Mouse (Mus musculus) heart, embryonic 12.5 days (tissue): ENCODE results near the gene Gdf5. TPM values are rescaled to one million over a fixed set of nuclear protein-coding genes. Genes with fewer than 3 reads are reported as not detected.

Experiments
- ATAC-seq: fragments of 200-750 bp; cut with Nextera tagmentation; 2 replicates; pipeline ENCODE4 v1.8.0; 2017; ENCODE audit warnings: moderate TSS enrichment, moderate library complexity; ENCODE audit not compliant: insufficient number of reproducible peaks, low FRiP score
- H3K27ac ChIP-seq: fragments of 300-500 bp; sonication (generic); 2 replicates; pipeline ENCODE4 v1.5.1; 2016; ENCODE audit warnings: mild to moderate bottlenecking, moderate library complexity; ENCODE audit not compliant: poor library complexity, severe bottlenecking
- H3K27me3 ChIP-seq: fragments of 300-500 bp; sonication (generic); replicated peaks from 2 replicates; pipeline ENCODE4 v1.6.1; 2016; ENCODE audit warnings: mild to moderate bottlenecking, moderate library complexity
- H3K36me3 ChIP-seq: fragments of 300-500 bp; sonication (generic); 2 replicates; pipeline ENCODE4 v1.6.1; 2016; ENCODE audit warnings: mild to moderate bottlenecking, moderate library complexity
- H3K4me1 ChIP-seq: fragments of 300-500 bp; sonication (generic); replicated peaks from 2 replicates; pipeline ENCODE4 v1.6.1; 2016; ENCODE audit warnings: mild to moderate bottlenecking
- H3K4me2 ChIP-seq: fragments of 300-500 bp; sonication (generic); 2 replicates; pipeline ENCODE4 v1.6.1; 2016; ENCODE audit warnings: mild to moderate bottlenecking, moderate library complexity
- H3K4me3 ChIP-seq: fragments of 300-500 bp; sonication (generic); 2 replicates; pipeline ENCODE4 v1.5.1; 2016; ENCODE audit warnings: mild to moderate bottlenecking
- H3K9ac ChIP-seq: fragments of 300-500 bp; sonication (generic); 2 replicates; pipeline ENCODE4 v1.6.1; 2016; ENCODE audit warnings: mild to moderate bottlenecking, moderate library complexity
- H3K9me3 ChIP-seq: fragments of 300-500 bp; sonication (generic); replicated peaks from 2 replicates; pipeline ENCODE4 v1.6.1; 2016; ENCODE audit warnings: mild to moderate bottlenecking, moderate library complexity
- WGBS: fragments of 180-500 bp; shearing (Covaris S2); methylation state at CpG from one replicate; pipeline ENCODE4 v1.1.7; 2016; 5-methylcytosine and 5-hydroxymethylcytosine counted together
- polyA plus RNA-seq: library from polyadenylated mRNA; unstranded; fragments of >200 nt; fragmentation: Nextera tagmentation; extraction: Ambion mirVana; gene quantifications from 2 replicates; pipeline ENCODE4 v1.2.1, GENCODE M21; 2016

The Gdf5 gene
- polyA plus RNA-seq, 1 experiment from 2014 or later, result 0.42 TPM

DNA sequence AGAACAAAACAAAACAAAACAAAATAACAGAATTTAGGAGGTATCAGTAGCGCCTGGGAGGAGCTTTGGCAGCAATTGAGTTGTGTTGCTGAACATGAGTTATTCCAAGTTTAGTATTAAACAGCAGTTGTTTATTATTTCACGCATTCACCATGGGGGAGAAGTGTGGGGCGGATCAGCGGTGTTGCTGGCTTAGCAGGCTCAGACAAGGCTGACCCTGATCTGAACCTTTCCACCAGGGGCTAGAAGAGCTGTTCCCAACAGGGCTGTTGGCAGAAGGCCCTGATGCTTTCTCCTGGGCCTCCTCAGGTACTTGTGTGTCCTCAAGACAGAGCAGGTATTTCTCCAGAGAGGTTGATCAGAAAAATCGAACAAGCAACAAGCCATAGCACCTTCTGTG lies 14.8 kb upstream of the Gdf5 start:
- Histone ChIP-seq H3K27ac (no peak overlapping the region), H3K9ac (no peak overlapping the region), H3K4me3 (no peak overlapping the region), H3K4me2 (no peak overlapping the region), H3K27me3 (no peaks in the 10 kb centered on the region), H3K4me1 (peaks cover 7% of the 10 kb centered on the region; the same call in 1 of the 2 replicates), H3K9me3 (no peaks in the 10 kb centered on the region), H3K36me3 (peaks cover 38% of the 10 kb centered on the region)
- 83% methylated on average over 5 of the region's 5 CpGs for WGBS
- ATAC-seq, result no peak

DNA sequence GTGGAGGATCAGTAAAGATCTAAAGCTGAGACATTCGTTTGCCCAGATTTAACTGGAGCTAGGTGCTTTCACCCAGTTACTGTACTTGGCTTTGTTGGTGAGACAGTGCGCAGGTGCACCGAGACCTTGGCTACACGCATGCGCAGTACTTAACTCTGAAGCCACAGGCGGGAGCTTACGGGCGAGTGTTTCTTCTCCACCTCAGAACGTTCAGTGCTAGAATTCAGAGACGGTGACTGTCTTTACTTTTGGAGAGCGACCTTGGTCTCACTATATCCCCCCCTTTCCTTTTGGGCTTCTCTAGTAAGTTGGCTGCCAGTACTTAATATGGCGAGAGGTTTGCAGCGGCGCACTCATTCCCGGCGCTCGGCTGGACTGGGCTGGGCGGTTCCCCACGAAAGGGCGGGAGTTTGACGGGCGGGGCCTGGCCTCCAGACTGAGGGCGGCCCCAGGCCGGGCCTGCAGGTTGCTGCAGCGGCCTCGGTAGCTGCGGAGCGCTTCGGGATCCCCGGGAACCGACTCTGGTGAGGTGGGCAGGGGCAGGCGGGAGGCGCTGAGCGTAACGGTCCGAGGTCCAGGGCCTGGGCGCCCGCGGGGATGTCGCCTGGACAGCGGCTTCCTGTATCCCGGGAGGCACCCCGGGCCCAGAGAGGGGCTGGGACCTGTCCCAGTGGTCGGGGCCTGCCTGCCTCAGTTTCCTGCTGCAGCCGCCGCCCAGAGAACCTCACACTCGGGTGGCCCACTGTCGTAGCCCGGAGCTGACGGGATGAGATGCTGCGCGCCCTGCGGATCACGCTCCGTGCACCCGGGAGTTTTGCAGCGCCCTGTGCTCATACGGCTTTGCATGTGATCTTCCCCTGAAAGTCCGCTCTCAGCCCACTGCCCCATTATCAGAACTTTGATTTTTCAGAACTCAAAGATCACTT lies 11.2 kb upstream of the Gdf5 start, which contains the start of gene Cep250:
Gene Cep250 (plus strand): TSS at position 325 of the 926 bp plus-strand sequence.
- peaks cover 7% of the 10 kb centered on the region; the same call in 1 of the 2 replicates for H3K4me1 ChIP-seq
- WGBS, result under 1% methylated on average over 59 of the region's 59 CpGs
- peaks cover 7% of the 10 kb centered on the region for H3K36me3 ChIP-seq
- peak within 1 kb of the TSS; percentile 98 for H3K9ac ChIP-seq
- peak within 1 kb of the TSS; percentile 92 for H3K4me3 ChIP-seq
- no peaks in the 10 kb centered on the region for H3K9me3 ChIP-seq
- peak within 1 kb of the TSS; percentile 77 for H3K4me2 ChIP-seq
- peak; percentile 97 for ATAC-seq
- peaks cover 3% of the 10 kb centered on the region; the same call in 1 of the 2 replicates for H3K27me3 ChIP-seq
- peak within 1 kb of the TSS; percentile 86 for H3K27ac ChIP-seq

DNA sequence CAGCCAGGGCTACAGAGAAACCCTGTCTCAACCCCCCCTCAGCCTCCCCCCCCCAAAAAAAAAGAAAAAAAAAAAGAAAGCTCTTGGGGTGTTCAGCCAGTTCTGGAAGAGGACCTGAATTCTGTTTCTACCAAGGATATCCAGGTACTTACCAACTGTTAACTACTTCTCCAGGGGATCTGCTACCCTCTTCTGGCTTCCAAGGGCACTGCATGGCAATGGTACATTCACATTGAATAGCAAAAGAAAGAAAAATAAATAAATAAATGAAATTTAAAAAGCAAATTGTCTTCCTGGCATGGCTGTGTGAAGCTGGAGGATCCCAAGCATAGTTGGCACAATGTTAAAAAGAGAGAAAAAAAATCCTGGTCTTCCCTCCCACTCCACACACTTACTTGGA lies 6.8 kb upstream of the Gdf5 start:
- H3K4me1 ChIP-seq, result no peaks in the 10 kb centered on the region
- H3K4me3 ChIP-seq, result no peak overlapping the region
- H3K9me3 ChIP-seq, result no peaks in the 10 kb centered on the region
- H3K9ac ChIP-seq, result no peak overlapping the region
- H3K36me3 ChIP-seq, result no peaks in the 10 kb centered on the region
- H3K4me2 ChIP-seq, result no peak overlapping the region
- no peak for ATAC-seq
- no peak overlapping the region for H3K27ac ChIP-seq
- H3K27me3 ChIP-seq, result peaks cover 17% of the 10 kb centered on the region; the same call in 1 of the 2 replicates

DNA sequence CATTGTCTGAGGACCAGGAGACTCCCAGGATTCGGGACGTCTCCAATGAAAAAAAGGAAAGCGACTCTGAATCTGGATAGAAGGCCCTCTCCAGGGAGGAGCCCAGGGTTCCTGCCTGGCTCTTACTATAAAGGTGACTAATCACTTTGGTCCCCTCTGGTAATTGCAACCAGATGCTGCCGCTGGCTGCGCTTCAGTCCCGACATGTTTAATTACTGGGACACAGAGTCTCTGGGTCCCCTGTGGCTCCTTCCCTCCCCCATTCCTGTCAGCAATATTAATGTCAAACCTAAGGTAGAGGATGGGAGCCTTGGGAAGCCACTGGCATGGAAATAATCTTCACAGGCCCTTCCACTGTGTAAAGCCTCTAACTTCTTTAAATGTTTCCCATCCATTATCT lies 4.2 kb upstream of the Gdf5 start:
- no peaks in the 10 kb centered on the region for H3K36me3 ChIP-seq
- no peaks in the 10 kb centered on the region for H3K9me3 ChIP-seq
- no peak overlapping the region for H3K9ac ChIP-seq
- H3K27ac ChIP-seq, result no peak overlapping the region
- H3K4me1 ChIP-seq, result peaks cover 8% of the 10 kb centered on the region; the same call in 1 of the 2 replicates
- H3K27me3 ChIP-seq, result peaks cover 22% of the 10 kb centered on the region; the same call in 1 of the 2 replicates
- ATAC-seq, result no peak
- H3K4me2 ChIP-seq, result no peak overlapping the region
- 30% methylated on average over 6 of the region's 6 CpGs for WGBS
- H3K4me3 ChIP-seq, result no peak overlapping the region

DNA sequence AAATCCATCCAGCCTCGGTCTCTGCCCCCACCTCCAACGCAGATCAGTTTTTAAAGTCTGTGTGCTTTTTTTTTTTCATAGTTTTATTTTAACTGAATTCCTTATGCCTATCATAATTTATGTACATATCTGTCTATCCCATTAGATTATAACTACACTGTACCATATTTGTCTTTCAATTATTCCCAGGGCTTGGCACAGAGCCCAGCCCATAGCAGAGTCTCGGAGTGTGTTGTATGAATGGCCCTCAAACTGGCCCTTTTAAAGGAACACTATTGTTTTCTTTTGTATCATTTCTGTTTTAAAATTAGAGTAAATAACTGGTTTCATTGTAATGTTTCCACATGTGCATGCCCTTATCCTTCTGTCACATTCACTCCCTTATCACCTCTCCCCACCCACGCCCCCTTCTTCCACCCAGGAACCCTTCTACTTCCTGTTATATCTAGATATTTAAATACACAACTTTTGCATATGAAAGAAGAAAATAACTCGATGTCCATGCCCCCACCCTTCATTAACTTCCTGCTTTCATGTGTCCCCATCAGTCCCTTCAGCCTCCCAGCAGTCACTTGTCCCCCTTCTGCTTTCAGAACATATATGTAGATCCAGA lies 2.3 kb upstream of the Gdf5 start:
- peaks cover 17% of the 10 kb centered on the region for H3K4me1 ChIP-seq
- H3K27me3 ChIP-seq, result peaks cover 29% of the 10 kb centered on the region; the same call in 1 of the 2 replicates
- no peak overlapping the region for H3K9ac ChIP-seq
- no peaks in the 10 kb centered on the region for H3K36me3 ChIP-seq
- H3K9me3 ChIP-seq, result no peaks in the 10 kb centered on the region
- no peak overlapping the region for H3K4me2 ChIP-seq
- WGBS, result 51% methylated on average over 5 of the region's 5 CpGs
- no peak overlapping the region for H3K27ac ChIP-seq
- no peak for ATAC-seq
- H3K4me3 ChIP-seq, result no peak overlapping the region

DNA sequence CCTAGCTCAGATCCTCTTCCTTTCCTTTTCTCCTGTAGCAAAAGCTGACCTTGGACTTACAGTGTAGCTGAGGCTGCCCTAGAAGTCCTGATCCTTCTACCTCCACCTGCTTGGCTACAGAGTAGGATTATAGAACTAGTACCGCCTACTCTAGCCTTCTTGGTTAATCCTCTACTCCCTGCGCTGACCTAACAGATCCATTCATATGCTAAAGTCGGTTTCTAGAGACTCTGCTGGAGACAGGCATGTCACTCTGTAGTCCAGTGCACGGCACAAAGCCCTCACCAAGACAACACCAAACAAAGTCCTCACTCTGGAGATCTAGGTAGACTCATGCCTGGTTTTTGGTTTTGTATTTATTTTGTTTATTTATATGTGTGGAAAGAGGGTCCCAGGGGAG lies 1.3 kb upstream of the Gdf5 start:
- peaks cover 17% of the 10 kb centered on the region for H3K4me1 ChIP-seq
- peaks cover 29% of the 10 kb centered on the region; the same call in 1 of the 2 replicates for H3K27me3 ChIP-seq
- H3K9me3 ChIP-seq, result no peaks in the 10 kb centered on the region
- 34% methylated on average over 4 of the region's 4 CpGs for WGBS
- H3K4me2 ChIP-seq, result no peak overlapping the region
- no peaks in the 10 kb centered on the region for H3K36me3 ChIP-seq
- no peak overlapping the region for H3K27ac ChIP-seq
- no peak overlapping the region for H3K4me3 ChIP-seq
- no peak for ATAC-seq
- no peak overlapping the region for H3K9ac ChIP-seq

DNA sequence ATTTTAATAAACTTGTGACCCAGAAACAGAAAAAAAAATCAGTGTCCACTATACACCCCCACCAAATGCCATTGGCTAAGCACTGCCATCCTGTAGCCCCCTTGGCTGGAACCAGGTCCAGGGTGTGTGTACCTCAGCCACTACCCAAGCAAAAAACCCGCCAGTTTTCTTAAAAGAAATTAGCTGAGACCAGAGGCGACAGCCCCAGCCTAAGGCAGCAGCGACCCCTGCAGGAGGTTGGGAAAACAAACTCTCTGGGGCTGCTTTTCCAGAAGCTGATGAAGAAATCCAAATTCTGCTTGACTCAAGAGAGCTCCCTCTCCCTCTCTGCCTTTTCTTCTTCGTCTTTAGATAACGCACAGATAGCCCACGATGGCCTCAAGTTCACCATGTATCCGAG lies 902 bp upstream of the Gdf5 start:
- no peak overlapping the region for H3K9ac ChIP-seq
- peaks cover 29% of the 10 kb centered on the region; the same call in 1 of the 2 replicates for H3K27me3 ChIP-seq
- no peaks in the 10 kb centered on the region for H3K9me3 ChIP-seq
- WGBS, result 7% methylated on average over 7 of the region's 7 CpGs
- H3K4me3 ChIP-seq, result no peak overlapping the region
- no peaks in the 10 kb centered on the region for H3K36me3 ChIP-seq
- H3K27ac ChIP-seq, result no peak overlapping the region
- no peak for ATAC-seq
- H3K4me2 ChIP-seq, result no peak overlapping the region
- peaks cover 17% of the 10 kb centered on the region for H3K4me1 ChIP-seq

DNA sequence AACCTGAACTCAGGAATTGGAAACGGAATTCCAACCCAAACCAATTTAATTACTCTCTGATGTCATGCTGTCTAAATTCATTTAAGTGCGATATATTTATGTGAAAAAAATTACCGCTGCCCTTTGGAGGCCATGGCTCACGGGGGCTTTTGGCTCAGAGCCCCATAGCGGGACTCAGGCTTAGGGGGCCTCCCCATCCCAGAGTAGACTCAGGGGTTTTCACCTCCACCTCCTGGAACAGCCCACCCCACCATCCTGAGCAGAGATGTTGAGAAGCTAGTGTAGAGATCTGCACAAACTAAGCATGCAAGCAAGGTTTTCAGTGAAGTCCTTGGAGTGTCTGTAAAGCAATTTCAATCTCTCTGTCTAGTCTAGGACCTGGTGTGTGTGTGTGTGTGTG lies 413 bp upstream of the Gdf5 start:
- H3K4me1 ChIP-seq, result peaks cover 17% of the 10 kb centered on the region
- WGBS, result 82% methylated on average over 5 of the region's 5 CpGs
- H3K4me2 ChIP-seq, result 0 out of 2 replicates have a peak overlapping the region, but pooled peaks have one; percentile 42
- no peak overlapping the region for H3K27ac ChIP-seq
- H3K9ac ChIP-seq, result no peak overlapping the region
- ATAC-seq, result no peak
- no peaks in the 10 kb centered on the region for H3K36me3 ChIP-seq
- no peaks in the 10 kb centered on the region for H3K9me3 ChIP-seq
- no peak overlapping the region for H3K4me3 ChIP-seq
- H3K27me3 ChIP-seq, result peaks cover 29% of the 10 kb centered on the region; the same call in 1 of the 2 replicates

DNA sequence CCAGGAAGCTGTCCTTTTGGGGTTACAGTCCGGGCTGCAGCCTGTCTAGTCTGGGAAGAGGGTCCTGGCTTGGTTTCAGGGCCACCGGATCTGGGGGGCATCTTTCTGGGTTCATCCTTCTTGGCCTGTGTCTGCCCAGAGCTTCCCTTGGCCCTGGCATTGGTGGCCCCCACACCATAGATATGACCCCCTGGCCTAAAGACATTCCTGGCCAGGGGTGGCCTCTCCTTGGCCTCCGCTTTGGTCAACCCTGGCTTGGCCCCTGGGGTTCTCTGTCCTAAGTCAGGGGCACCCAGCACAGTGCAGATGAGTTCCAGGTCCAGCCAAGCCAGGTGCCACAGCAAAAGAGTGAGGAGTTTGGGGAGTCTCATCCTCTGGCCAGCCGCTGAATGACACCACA lies 482 bp downstream of the Gdf5 start:
- Histone ChIP-seq H3K27me3 (peaks cover 24% of the 10 kb centered on the region; the same call in 1 of the 2 replicates), H3K9ac (no peak overlapping the region), H3K27ac (no peak overlapping the region), H3K36me3 (no peaks in the 10 kb centered on the region), H3K4me1 (peaks cover 17% of the 10 kb centered on the region), H3K4me3 (no peak overlapping the region), H3K9me3 (no peaks in the 10 kb centered on the region), H3K4me2 (peak overlapping the region; percentile 42)
- 84% methylated on average over 4 of the region's 4 CpGs for WGBS
- no peak for ATAC-seq

DNA sequence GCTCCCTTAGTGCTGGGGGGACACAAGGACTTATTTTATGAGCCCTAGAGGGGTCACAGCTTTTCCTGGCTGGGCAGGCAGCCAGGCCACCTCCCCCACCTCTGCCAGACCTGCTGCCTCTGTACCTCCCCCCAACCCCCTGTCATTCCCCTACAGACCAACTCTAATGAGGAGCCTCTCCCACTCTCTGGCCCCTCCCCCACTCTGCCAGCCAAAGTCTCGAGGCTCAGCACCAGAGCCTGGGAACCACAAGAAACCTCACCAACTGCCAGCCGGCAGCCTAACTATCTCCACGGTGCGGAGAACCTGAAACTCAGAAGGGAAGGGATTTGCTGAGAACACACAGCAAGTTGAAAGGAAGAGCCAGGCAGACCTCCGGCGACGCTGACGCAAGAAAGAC lies 1.7 kb downstream of the Gdf5 start:
- Histone ChIP-seq H3K27me3 (peaks cover 17% of the 10 kb centered on the region; the same call in 1 of the 2 replicates), H3K4me3 (no peak overlapping the region), H3K4me2 (peak overlapping the region; percentile 59), H3K4me1 (peaks cover 17% of the 10 kb centered on the region), H3K9ac (peak overlapping the region; percentile 48; the same call in 1 of the 2 replicates), H3K9me3 (no peaks in the 10 kb centered on the region), H3K27ac (no peak overlapping the region), H3K36me3 (no peaks in the 10 kb centered on the region)
- WGBS, result 4% methylated on average over 8 of the region's 8 CpGs
- no peak for ATAC-seq
